Mouse (Mus musculus): ENCODE data around the gene Spint4.
A peak's percentile ranks its signal among the peaks of the same experiment; 100 is the strongest.

DNA sequence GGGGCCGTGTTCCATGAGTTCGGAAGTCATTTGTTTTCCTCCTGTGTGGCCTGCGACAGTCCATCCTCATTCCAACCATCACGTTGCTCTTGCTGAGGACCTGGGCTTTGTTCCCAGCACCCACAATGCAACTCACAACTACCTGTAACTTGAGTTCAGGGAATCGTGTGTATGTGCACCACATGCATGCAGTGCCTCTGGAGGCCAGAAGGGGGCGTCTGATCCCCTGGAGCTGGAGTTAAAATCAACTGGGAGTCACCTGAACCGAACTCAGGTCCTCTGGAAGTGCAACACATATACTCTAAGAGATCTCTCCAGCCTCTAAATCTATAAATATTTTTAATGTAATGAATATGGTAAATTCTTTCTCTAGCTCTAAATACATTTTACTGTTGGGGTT, 22.2 kb upstream of the Spint4 start:
- TF ChIP-seq CTCF (IDR thresholded peaks at IDR 0.05; ENCODE audit: control insufficient read depth, insufficient read depth, low read length), result peak; percentile 25; the same call in 1 of the 2 replicates
- no peak for TF ChIP-seq POLR2A (IDR thresholded peaks at IDR 0.05; ENCODE audit: borderline replicate concordance, control insufficient read depth, low read depth, low read length)

All from bone marrow, adult 2 months (tissue).